Mouse (Mus musculus): ENCODE data around the gene Scamp4.
A peak's percentile ranks its signal among the peaks of the same experiment; 100 is the strongest.
"Not testable (repeated sequence)": the region's sequence is repeated elsewhere in the genome, so short reads cannot be mapped to it uniquely, and the experiment has no call there.

Scamp4 gene

DNA sequence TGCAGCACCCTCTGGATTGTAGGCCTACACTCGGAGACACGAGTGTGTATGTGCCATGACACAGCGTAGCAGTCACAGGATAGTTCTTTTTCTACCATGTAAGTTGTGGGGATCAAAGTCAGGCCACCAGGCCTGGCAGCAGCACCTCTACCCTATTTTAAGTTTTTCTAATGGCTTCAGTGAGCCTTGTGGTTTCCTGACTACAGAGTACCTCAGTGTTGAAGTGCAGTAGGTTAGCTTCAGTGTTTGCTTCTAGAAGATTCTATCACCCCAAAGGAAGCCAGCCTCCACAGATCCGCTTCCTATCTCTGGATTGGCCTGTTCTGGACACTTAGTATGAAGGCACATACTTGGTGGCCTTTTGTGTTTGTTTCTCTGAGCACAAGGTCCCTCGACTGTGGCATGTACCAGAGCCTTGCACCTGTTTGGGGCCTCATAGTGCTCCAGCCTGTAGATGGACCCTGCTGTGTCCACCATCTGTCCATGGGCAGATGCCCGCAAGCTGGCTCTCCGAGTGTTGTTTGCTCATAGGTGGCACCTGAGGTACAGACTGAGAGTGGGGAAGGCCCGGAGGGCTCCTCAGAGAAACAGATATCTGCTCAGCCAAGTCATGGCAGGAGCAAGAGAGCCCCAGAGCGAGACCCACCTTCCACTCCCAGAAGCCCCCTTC lies 7.6 kb downstream of the Scamp4 start:
- no peak for DNase-seq (ENCODE audit: low read depth, low spot score)

GRCm38 (mm10) chr10:80611024-80611423 lies 8.4 kb downstream of the Scamp4 start:
- DNase-seq (ENCODE audit: low read depth, low spot score) = no peak

GRCm38 (mm10) chr10:80611905-80612304 lies 9.2 kb downstream of the Scamp4 start:
- no peak for DNase-seq (ENCODE audit: low read depth, low spot score)

DNA sequence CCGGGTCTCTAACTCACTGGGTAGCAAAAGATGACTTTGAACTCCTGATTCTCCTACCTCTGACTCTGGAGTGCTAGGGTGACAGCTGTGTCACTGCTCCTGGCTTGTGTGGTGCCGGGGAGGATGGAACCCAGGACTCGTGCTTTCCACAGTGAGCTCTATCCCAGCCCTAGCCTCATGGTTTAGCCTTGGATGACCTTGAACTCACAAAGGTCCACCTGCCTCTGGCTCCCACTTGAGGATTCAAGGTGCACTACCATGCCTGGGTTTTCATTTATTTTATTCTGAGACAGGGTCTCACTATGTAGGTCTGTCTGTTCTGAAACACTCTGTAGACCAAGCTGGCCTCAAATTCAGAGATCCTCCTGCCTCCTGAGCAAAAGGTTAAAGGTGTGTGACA lies 11.1 kb downstream of the Scamp4 start:
- DNase-seq (ENCODE audit: low read depth, low spot score) = no peak

DNA sequence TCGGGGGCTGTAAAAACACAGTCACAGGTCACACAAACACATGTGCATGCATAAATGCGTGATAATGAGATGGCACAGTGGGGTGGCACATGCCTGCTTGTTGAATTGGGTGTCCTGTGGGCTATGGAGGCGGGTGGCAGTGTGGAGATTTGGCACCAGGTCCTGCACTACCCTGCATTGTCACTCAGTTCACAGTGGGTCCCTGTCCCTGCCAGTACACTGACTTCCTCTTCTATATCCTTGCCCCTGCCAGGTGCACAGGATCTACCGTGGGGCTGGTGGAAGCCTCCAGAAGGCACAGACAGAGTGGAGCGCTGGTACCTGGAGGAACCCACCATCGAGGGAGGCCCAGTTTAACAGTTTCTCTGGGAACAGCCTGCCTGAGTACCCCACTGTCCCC lies 11.7 kb downstream of the Scamp4 start:
- no peak for DNase-seq (ENCODE audit: low read depth, low spot score)

- no peak for DNase-seq (ENCODE audit: low read depth, low spot score)
Observed at GRCm38 (mm10) chr10:80618181-80618580, 15.5 kb downstream of the Scamp4 start.

GRCm38 (mm10) chr10:80619465-80620244 lies 17.0 kb downstream of the Scamp4 start:
- DNase-seq (ENCODE audit: low read depth, low spot score) = no peak

- DNase-seq (ENCODE audit: low read depth, low spot score) = no peak
Observed at GRCm38 (mm10) chr10:80620365-80620764, 17.7 kb downstream of the Scamp4 start.

DNA sequence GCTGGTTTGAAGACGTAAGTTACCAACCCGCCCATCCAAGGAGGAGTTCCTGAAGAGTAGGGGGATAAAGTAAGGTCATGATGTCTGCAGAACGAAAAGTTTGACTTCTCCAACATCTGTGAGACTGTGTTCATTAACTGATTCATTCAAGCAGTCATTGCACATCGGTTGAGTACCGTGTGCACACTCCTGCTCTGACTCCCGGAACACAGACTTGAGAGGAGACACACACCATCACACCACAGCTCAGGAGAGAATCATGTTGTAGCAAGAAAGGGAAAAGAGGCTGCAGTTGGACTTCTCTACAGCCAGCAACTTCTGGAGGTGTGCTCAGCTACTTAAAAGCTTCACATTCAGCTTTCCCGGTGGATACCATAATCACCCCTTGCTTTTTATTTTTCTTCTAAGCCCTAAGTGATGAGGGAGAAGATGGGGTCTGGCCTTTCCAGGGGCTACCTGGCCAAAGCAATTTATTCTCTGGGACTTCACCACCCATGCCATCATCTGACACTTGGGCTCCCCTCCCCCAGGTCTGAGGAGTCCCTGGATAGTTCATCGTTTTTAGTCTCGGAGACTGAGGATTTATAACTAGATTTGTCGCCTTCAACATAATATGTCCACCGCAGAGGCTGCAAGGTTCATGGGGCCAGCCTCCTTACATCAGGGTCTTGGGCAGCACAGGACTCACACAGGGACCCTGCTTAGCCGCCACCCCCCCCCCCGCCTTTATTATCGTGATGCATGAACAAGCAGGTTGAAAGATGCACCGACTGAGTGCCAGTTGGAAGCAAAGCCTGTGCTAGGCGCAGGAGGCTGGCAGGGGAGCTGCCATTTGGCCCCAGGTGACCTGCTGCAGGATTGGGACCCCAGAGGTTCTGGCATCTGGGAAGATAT lies 18.4 kb downstream of the Scamp4 start:
- no peak for DNase-seq (ENCODE audit: low read depth, low spot score)

GRCm38 (mm10) chr10:80621690-80621939 lies 18.9 kb downstream of the Scamp4 start:
- no peak for DNase-seq (ENCODE audit: low read depth, low spot score)

- peak; percentile 100 for DNase-seq (ENCODE audit: low read depth, low spot score)
Observed at GRCm38 (mm10) chr10:80621940-80622660, 19.4 kb downstream of the Scamp4 start.

- no peak for DNase-seq (ENCODE audit: low read depth, low spot score)
Observed at GRCm38 (mm10) chr10:80622661-80623456, 20.2 kb downstream of the Scamp4 start, which contains the start of gene Csnk1g2. Gene Csnk1g2 (plus strand): TSS chr10:80622838.

DNA sequence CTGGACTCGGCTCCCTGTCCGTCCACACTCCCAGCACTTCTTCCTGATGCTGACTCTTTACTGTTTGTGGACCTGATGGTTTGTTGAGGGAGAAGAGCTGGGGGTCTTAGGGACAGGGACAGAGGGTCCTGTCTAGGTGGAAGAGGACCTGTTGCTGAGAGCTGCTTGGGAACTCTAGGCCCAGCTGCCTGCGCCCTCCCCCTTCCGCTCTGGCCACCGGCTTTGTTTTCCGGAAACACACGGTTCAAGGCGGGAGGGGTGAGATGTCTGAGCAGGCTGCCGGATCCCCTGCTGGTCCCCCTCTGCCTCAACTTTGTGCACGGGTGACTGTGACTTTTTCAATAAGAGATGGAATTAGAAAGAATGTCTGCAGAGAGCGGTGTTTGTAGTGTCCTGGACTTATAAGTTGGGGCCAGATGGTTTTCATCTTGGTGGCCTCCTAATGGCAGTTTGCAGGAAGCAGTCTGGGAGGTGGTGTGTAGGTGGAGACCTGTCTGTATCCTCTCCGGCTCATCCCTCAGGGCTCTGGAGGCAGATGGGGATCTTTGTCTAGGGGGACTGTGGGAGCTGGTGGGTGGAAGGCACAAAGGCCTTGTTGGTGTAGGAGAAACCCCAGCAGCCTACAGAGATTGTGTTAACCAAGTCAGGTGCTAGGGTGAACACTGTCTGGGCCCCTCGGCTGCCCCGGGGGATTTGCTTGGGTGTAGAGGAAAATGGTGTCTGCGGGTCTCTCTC lies 21.0 kb downstream of the Scamp4 start:
- no peak for DNase-seq (ENCODE audit: low read depth, low spot score)

DNA sequence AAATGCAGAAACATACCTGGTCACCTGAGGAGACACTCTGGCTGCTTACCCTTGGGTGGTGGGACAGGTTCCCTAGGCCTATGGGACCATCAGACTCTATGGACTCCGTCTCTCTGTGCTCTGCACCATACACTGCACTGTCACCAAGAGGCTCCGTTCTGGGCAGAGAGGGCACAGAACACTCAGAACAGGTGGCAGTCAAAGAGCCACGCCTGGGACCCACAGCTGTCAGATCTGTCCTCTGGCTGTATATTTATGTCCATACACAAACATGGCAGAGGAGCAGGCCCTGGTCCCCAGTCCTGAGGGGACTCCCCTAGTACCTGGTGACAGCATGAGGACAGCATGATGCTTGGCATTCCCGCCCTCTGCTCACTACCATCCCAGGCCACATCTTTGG lies 23.1 kb downstream of the Scamp4 start:
- DNase-seq (ENCODE audit: low read depth, low spot score) = no peak

GRCm38 (mm10) chr10:80627685-80628084 lies 25.0 kb downstream of the Scamp4 start:
- DNase-seq (ENCODE audit: low read depth, low spot score) = no peak

- no peak for DNase-seq (ENCODE audit: low read depth, low spot score)
Observed at GRCm38 (mm10) chr10:80628925-80629324, 26.3 kb downstream of the Scamp4 start.

DNA sequence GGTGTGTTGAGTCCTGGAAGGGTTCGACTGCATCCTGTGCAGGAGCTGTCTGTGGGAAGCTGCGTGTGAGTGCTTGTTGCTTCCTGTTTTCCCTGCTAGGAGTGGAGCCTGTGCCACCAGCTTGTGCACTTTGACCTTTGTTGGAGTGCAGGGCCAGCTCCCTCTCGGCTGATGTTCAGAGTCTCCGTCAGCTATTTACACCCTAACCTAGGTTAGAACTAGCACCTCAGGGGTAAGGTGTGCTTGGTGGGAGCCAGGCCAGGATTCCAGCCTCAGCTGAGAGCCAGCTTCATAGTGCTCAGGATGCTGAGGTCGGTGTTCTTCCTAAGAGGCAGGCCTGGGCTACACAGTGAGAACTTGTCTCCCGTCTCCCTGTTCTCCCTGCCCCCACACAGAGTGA lies 32.7 kb downstream of the Scamp4 start:
- no peak for DNase-seq (ENCODE audit: low read depth, low spot score)

DNA sequence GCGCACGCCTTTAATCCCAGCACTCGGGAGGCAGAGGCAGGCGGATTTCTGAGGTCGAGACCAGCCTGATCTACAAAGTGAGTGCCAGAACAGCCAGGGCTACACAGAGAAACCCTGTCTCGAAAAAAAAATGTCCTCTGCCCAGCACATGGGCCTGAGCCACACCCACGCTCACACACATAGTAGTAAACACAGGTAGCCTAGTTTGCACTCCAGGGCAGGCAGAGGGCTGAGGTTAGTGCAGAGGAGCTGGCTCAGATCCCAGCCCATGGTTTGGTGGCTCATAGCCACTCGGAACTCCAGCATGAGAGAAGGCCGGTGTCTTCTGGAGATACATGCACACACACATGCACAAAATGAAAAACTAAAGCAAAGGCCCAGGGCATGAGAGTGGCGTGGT lies 44.3 kb downstream of the Scamp4 start:
- no peak for DNase-seq (ENCODE audit: low read depth, low spot score)

DNA sequence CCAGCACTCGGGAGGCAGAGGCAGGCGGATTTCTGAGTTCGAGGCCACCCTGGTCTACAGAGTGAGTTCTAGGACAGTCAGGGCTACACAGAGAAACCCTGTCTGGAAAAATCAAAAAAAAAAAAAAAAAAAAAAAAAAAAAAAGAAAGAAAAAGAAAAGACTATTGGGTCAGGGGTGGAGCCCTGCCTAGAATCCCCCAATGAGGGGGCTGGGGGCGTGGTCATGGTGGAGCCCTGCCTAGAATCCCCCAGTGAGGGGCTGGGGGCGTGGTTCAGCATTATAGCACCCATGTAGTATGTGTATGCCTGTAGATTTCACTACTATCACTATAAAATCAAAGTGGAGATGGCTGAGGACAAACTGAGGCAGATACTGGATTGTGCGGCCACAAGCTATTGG lies 47.2 kb downstream of the Scamp4 start:
- not testable (repeated sequence) for DNase-seq (ENCODE audit: low read depth, low spot score)

GRCm38 (mm10) chr10:80650392-80650791 lies 47.7 kb downstream of the Scamp4 start:
- no peak for DNase-seq (ENCODE audit: low read depth, low spot score)
